Mouse (Mus musculus): ENCODE results near the gene Ier3. TPM values are rescaled to one million over a fixed set of nuclear protein-coding genes. Genes with fewer than 3 reads are reported as not detected.

Gene Ier3
- polyA plus RNA-seq, 1 experiment, result 31.3 TPM

DNA sequence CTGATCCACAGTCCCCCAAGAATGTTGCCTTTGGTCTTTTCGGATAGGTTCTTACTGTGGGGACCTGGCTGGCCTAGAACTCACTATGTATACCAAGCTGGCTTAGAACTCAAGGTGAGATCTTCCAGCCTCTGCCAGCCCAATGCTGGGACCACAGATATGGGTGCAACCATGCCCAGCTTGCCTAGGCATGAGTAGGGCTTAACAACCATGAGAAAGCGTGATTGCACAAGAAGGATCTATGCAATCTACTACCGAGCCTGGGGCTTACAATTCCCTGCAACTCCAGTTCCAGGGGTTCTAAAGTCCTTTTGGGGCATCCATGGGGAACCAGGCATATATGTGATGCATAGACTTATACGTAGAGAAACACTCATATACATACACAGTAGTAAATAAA, 30.6 kb upstream of the Ier3 start:
- Histone ChIP-seq H3K4me3 (ENCODE audit: low read depth, low read length) (no peak overlapping the region), H3K27me3 (ENCODE audit: control insufficient read depth, insufficient read depth, low read length, poor library complexity, severe bottlenecking) (no peaks in the 10 kb centered on the region), H3K9me3 (replicated peaks; ENCODE audit: control insufficient read depth, insufficient read depth, low read length, poor library complexity, severe bottlenecking) (no peaks in the 10 kb centered on the region), H3K36me3 (ENCODE audit: control insufficient read depth, insufficient read depth, low read length, poor library complexity, severe bottlenecking) (no peaks in the 10 kb centered on the region), H3K4me1 (ENCODE audit: control insufficient read depth, insufficient read depth, low read length) (no peaks in the 10 kb centered on the region), H3K9ac (ENCODE audit: low read depth, poor library complexity, severe bottlenecking) (no peak overlapping the region), H3K27ac (ENCODE audit: insufficient read depth, low read length) (no peak overlapping the region)
- no peak for TF ChIP-seq CTCF (IDR thresholded peaks at IDR 0.05; ENCODE audit: low read depth, low read length)
- no peak for TF ChIP-seq POLR2A (IDR thresholded peaks at IDR 0.05; ENCODE audit: insufficient read depth, low read length)
- TF ChIP-seq EP300 (IDR thresholded peaks at IDR 0.05; ENCODE audit: insufficient read depth, low read depth, low read length), result no peak

DNA sequence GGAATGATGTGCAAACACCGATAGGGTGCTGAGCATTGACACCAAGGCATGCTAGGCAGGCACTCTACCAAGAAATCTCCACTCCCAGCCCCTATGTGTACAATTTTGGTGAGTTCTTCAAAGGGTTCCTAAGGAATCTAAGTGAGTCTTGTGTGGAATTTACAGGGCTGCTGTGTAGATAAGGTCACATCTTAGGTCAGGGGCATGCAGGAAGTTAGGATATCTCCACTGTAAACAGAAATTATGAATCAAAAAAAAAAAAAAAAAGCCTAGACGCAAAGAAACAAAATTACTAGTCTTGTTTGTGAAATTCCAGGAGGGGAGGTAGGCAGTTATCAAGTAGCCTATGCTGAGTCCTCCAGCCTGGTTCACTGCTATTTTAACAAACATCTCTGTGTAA, 28.6 kb upstream of the Ier3 start:
- no peak for TF ChIP-seq POLR2A (IDR thresholded peaks at IDR 0.05; ENCODE audit: insufficient read depth, low read length)
- no peak for TF ChIP-seq EP300 (IDR thresholded peaks at IDR 0.05; ENCODE audit: insufficient read depth, low read depth, low read length)
- no peak for TF ChIP-seq CTCF (IDR thresholded peaks at IDR 0.05; ENCODE audit: low read depth, low read length)
- Histone ChIP-seq H3K27ac (ENCODE audit: insufficient read depth, low read length) (no peak overlapping the region), H3K36me3 (ENCODE audit: control insufficient read depth, insufficient read depth, low read length, poor library complexity, severe bottlenecking) (no peaks in the 10 kb centered on the region), H3K4me3 (ENCODE audit: low read depth, low read length) (no peak overlapping the region), H3K4me1 (ENCODE audit: control insufficient read depth, insufficient read depth, low read length) (no peaks in the 10 kb centered on the region), H3K9me3 (replicated peaks; ENCODE audit: control insufficient read depth, insufficient read depth, low read length, poor library complexity, severe bottlenecking) (no peaks in the 10 kb centered on the region), H3K27me3 (ENCODE audit: control insufficient read depth, insufficient read depth, low read length, poor library complexity, severe bottlenecking) (no peaks in the 10 kb centered on the region), H3K9ac (ENCODE audit: low read depth, poor library complexity, severe bottlenecking) (no peak overlapping the region)

DNA sequence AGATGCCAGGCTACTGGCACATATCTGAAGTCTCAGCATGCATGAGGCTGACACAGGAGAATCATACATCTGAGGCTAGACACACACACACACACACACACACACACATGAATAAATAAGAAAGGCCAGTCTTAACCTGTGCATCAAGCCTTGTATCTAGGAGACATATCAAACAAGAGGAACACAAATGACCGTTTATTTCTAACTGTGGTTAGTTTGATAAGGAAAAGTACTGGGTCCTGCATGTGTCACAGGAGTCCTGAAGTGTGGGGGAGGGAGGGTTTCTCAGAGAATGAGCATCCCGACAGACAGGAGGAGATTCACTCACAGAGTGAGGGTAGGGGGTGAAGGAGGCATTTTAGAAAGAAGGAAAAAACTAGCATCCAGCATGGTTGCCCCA, 26.4 kb upstream of the Ier3 start:
- H3K4me1 ChIP-seq (ENCODE audit: control insufficient read depth, insufficient read depth, low read length), result no peaks in the 10 kb centered on the region
- no peak overlapping the region for H3K9ac ChIP-seq (ENCODE audit: low read depth, poor library complexity, severe bottlenecking)
- TF ChIP-seq POLR2A (IDR thresholded peaks at IDR 0.05; ENCODE audit: insufficient read depth, low read length), result no peak
- TF ChIP-seq EP300 (IDR thresholded peaks at IDR 0.05; ENCODE audit: insufficient read depth, low read depth, low read length), result no peak
- no peak for TF ChIP-seq CTCF (IDR thresholded peaks at IDR 0.05; ENCODE audit: low read depth, low read length)
- no peak overlapping the region for H3K27ac ChIP-seq (ENCODE audit: insufficient read depth, low read length)
- no peaks in the 10 kb centered on the region for H3K27me3 ChIP-seq (ENCODE audit: control insufficient read depth, insufficient read depth, low read length, poor library complexity, severe bottlenecking)
- H3K36me3 ChIP-seq (ENCODE audit: control insufficient read depth, insufficient read depth, low read length, poor library complexity, severe bottlenecking), result no peaks in the 10 kb centered on the region
- no peaks in the 10 kb centered on the region for H3K9me3 ChIP-seq (replicated peaks; ENCODE audit: control insufficient read depth, insufficient read depth, low read length, poor library complexity, severe bottlenecking)
- H3K4me3 ChIP-seq (ENCODE audit: low read depth, low read length), result no peak overlapping the region

DNA sequence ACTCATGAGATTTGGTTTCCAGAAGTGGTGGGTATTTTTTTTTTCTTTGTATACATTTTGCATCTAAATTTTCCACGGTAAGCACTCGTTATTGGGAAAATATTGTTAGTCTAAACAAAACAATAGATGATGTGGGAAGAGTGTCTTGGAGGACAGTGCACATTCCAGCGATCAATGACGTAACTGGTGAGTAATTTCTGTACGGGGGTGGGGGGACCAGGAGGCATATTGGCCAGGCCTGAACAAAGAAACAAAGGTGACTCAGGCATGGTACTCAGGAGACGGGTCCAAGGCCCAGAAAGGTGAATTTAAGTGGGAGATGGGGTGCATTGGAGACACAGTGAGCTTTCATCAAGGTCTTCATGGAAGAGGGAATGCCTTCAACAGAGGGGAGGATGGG, 25.8 kb upstream of the Ier3 start:
- TF ChIP-seq EP300 (IDR thresholded peaks at IDR 0.05; ENCODE audit: insufficient read depth, low read depth, low read length), result no peak
- TF ChIP-seq CTCF (IDR thresholded peaks at IDR 0.05; ENCODE audit: low read depth, low read length), result no peak
- TF ChIP-seq POLR2A (IDR thresholded peaks at IDR 0.05; ENCODE audit: insufficient read depth, low read length), result no peak
- no peak overlapping the region for H3K4me3 ChIP-seq (ENCODE audit: low read depth, low read length)
- no peaks in the 10 kb centered on the region for H3K27me3 ChIP-seq (ENCODE audit: control insufficient read depth, insufficient read depth, low read length, poor library complexity, severe bottlenecking)
- H3K9ac ChIP-seq (ENCODE audit: low read depth, poor library complexity, severe bottlenecking), result no peak overlapping the region
- no peaks in the 10 kb centered on the region for H3K4me1 ChIP-seq (ENCODE audit: control insufficient read depth, insufficient read depth, low read length)
- no peaks in the 10 kb centered on the region for H3K9me3 ChIP-seq (replicated peaks; ENCODE audit: control insufficient read depth, insufficient read depth, low read length, poor library complexity, severe bottlenecking)
- H3K36me3 ChIP-seq (ENCODE audit: control insufficient read depth, insufficient read depth, low read length, poor library complexity, severe bottlenecking), result no peaks in the 10 kb centered on the region
- H3K27ac ChIP-seq (ENCODE audit: insufficient read depth, low read length), result no peak overlapping the region

DNA sequence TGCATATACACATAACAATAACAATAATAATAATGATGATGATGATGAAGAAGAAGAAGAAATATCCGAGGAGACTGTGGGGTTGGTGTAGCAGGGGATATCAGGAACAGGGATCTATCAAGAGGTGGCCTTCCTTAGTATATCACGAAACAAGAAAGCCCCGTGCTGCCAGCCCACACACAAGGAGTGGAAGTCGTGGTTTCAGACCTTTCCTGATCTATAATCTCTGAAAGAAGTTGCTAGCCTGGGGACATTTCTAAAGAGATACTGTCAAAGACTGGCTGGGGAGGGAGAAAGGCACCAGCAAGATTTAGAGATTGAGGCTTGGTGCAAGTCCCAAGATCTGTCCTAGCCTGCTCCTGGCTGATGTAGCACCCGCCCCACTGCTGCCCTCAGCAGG, 24.6 kb upstream of the Ier3 start:
- TF ChIP-seq POLR2A (IDR thresholded peaks at IDR 0.05; ENCODE audit: insufficient read depth, low read length) (no peak), EP300 (IDR thresholded peaks at IDR 0.05; ENCODE audit: insufficient read depth, low read depth, low read length) (no peak), CTCF (IDR thresholded peaks at IDR 0.05; ENCODE audit: low read depth, low read length) (no peak)
- H3K9me3 ChIP-seq (replicated peaks; ENCODE audit: control insufficient read depth, insufficient read depth, low read length, poor library complexity, severe bottlenecking), result no peaks in the 10 kb centered on the region
- no peaks in the 10 kb centered on the region for H3K36me3 ChIP-seq (ENCODE audit: control insufficient read depth, insufficient read depth, low read length, poor library complexity, severe bottlenecking)
- no peak overlapping the region for H3K27ac ChIP-seq (ENCODE audit: insufficient read depth, low read length)
- no peak overlapping the region for H3K4me3 ChIP-seq (ENCODE audit: low read depth, low read length)
- no peaks in the 10 kb centered on the region for H3K4me1 ChIP-seq (ENCODE audit: control insufficient read depth, insufficient read depth, low read length)
- no peak overlapping the region for H3K9ac ChIP-seq (ENCODE audit: low read depth, poor library complexity, severe bottlenecking)
- no peaks in the 10 kb centered on the region for H3K27me3 ChIP-seq (ENCODE audit: control insufficient read depth, insufficient read depth, low read length, poor library complexity, severe bottlenecking)

DNA sequence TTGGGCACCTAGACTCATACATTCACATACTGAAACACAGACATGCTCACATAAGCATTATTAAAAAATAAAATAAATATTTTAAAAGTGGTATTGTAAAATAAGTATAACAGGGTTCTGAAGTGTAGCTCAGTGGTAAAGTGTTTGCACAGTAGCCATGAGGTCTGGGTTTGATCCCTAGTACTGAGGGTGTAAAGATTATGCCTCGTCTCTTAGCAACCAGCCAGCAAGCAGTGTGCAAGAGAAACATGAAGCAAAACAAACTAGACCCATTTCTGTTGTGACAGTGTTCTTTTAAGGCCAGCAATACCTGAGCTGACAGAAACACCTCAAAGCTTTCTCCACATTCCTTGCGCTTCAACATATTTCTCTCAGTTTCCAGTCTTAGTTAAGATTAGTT, 20.6 kb upstream of the Ier3 start:
- Histone ChIP-seq H3K27ac (ENCODE audit: insufficient read depth, low read length) (no peak overlapping the region), H3K9me3 (replicated peaks; ENCODE audit: control insufficient read depth, insufficient read depth, low read length, poor library complexity, severe bottlenecking) (no peaks in the 10 kb centered on the region), H3K27me3 (ENCODE audit: control insufficient read depth, insufficient read depth, low read length, poor library complexity, severe bottlenecking) (no peaks in the 10 kb centered on the region), H3K4me3 (ENCODE audit: low read depth, low read length) (no peak overlapping the region), H3K4me1 (ENCODE audit: control insufficient read depth, insufficient read depth, low read length) (peaks cover 2% of the 10 kb centered on the region), H3K9ac (ENCODE audit: low read depth, poor library complexity, severe bottlenecking) (no peak overlapping the region), H3K36me3 (ENCODE audit: control insufficient read depth, insufficient read depth, low read length, poor library complexity, severe bottlenecking) (no peaks in the 10 kb centered on the region)
- TF ChIP-seq POLR2A (IDR thresholded peaks at IDR 0.05; ENCODE audit: insufficient read depth, low read length), result no peak
- TF ChIP-seq EP300 (IDR thresholded peaks at IDR 0.05; ENCODE audit: insufficient read depth, low read depth, low read length), result no peak
- TF ChIP-seq CTCF (IDR thresholded peaks at IDR 0.05; ENCODE audit: low read depth, low read length), result no peak

Data from ES-Bruce4 (cell line).